17 mouse cellular contexts compared by ENCODE assay signal in genomic region chr5:16357709-16358108, GRCm38 (mm10).
"Had no signal": no experiment of that assay in that cellular context is flagged by ENCODE, and none has a peak within 500 bp of the region (broad histone marks: within the 10 kb centered on the region; RNA-seq: fewer than 3 reads in every experiment).

No protein-coding gene starts in this region.

- H3K4me3 ChIP-seq: neural tube, embryonic 12.5 days; neural tube, embryonic 13.5 days; neural tube, embryonic 15.5 days; stomach, embryonic 15.5 days had no signal

- H3K4me1 ChIP-seq: neural tube, embryonic 12.5 days; neural tube, embryonic 13.5 days; neural tube, embryonic 15.5 days; stomach, embryonic 15.5 days had no signal

- H3K27me3 ChIP-seq: neural tube, embryonic 12.5 days; neural tube, embryonic 13.5 days; neural tube, embryonic 15.5 days; stomach, embryonic 15.5 days had no signal

- DNase-seq: retina, postnatal 1 day; right cerebral cortex, adult 18-20 months; right cerebral cortex, postnatal 14 days; right cerebral cortex, postnatal 25 days; right cerebral cortex, postnatal 4 days; spleen, adult 18-20 months; thymus, adult 18-20 months; thymus, adult 2 months; thymus, postnatal 14 days; thymus, postnatal 25 days; thymus, postnatal 36 days; thymus, postnatal 4 days had no signal

- H3K27ac ChIP-seq: neural tube, embryonic 12.5 days; neural tube, embryonic 13.5 days; neural tube, embryonic 15.5 days; stomach, embryonic 15.5 days; stomach, postnatal 0 days had no signal

- H3K9me3 ChIP-seq: neural tube, embryonic 12.5 days; neural tube, embryonic 13.5 days; neural tube, embryonic 15.5 days; stomach, embryonic 15.5 days had no signal

- H3K4me2 ChIP-seq: neural tube, embryonic 12.5 days; neural tube, embryonic 13.5 days; neural tube, embryonic 15.5 days; stomach, embryonic 15.5 days had no signal

- H3K36me3 ChIP-seq: neural tube, embryonic 12.5 days; stomach, embryonic 15.5 days had no signal

- H3K9ac ChIP-seq: neural tube, embryonic 12.5 days; neural tube, embryonic 13.5 days; neural tube, embryonic 15.5 days; stomach, embryonic 15.5 days had no signal
